Mouse (Mus musculus): ENCODE measurements around the gene Tas2r116. TPM values are rescaled to one million over a fixed set of nuclear protein-coding genes. Genes with fewer than 3 reads are reported as not detected.

The Tas2r116 gene
- not detected for total RNA-seq (2021)
- long read RNA-seq, experiment 1, result 0 reads
- long read RNA-seq, experiment 2, result 0 reads

GRCm38 (mm10) chr6:132855138-132855537, at the start of gene Tas2r116:
Tas2r116 (plus strand) TSS chr6:132855438.
- Histone ChIP-seq H3K27ac (no peak within 1 kb of the TSS), H3K4me3 (no peak within 1 kb of the TSS)
- intact Hi-C loops (cut with DNase I), result no loop called here
- no peak for TF ChIP-seq CTCF (IDR thresholded peaks at IDR 0.05)
- DNase-seq (ENCODE audit: extremely low spot score in 1 of 2, low spot score in 2 of 2), result no peak

GRCm38 (mm10) chr6:132846842-132847241, 8.4 kb upstream of the Tas2r116 start, which contains the start of gene Tas2r123:
Tas2r123 (plus strand) TSS chr6:132847142.
- intact Hi-C loops (cut with DNase I), result no loop called here
- no peak within 1 kb of the TSS for H3K27ac ChIP-seq
- TF ChIP-seq CTCF (IDR thresholded peaks at IDR 0.05), result no peak

GRCm38 (mm10) chr6:132867708-132868107, 12.5 kb downstream of the Tas2r116 start, which contains the start of gene Tas2r110:
Tas2r110 (plus strand) TSS chr6:132868008.
- H3K4me3 ChIP-seq, result no peak within 1 kb of the TSS
- intact Hi-C loops (cut with DNase I), result no loop called here
- DNase-seq (ENCODE audit: extremely low spot score in 1 of 2, low spot score in 2 of 2), result no peak
- no peak for TF ChIP-seq CTCF (IDR thresholded peaks at IDR 0.05)
- H3K27ac ChIP-seq, result no peak within 1 kb of the TSS

More at GRCm38 (mm10) chr6:132846842-132847241, 8.4 kb upstream of the Tas2r116 start, which contains the start of gene Tas2r123:
- H3K4me3 ChIP-seq, result no peak within 1 kb of the TSS
- no peak for DNase-seq (ENCODE audit: extremely low spot score in 1 of 2, low spot score in 2 of 2)

GRCm38 (mm10) chr6:132892711-132893110, 37.5 kb downstream of the Tas2r116 start, which contains the start of gene Tas2r113:
Tas2r113 (plus strand) TSS chr6:132893011.
- Histone ChIP-seq H3K4me3 (no peak within 1 kb of the TSS), H3K27ac (no peak within 1 kb of the TSS)
- TF ChIP-seq CTCF (IDR thresholded peaks at IDR 0.05), result no peak
- intact Hi-C loops (cut with DNase I), result no loop called here
- no peak for DNase-seq (ENCODE audit: extremely low spot score in 1 of 2, low spot score in 2 of 2)

Other genes with a start within 250 kb of the Tas2r116 start
- gene A630073D07Rik, start 203.9 kb upstream of the Tas2r116 start, total RNA-seq (2021), result not detected
- not detected for gene Tas2r120, start 198.5 kb upstream of the Tas2r116 start, total RNA-seq (2021)
- gene Tas2r121, start 154.4 kb upstream of the Tas2r116 start, total RNA-seq (2021), result not detected
- gene Tas2r122, start 143.5 kb upstream of the Tas2r116 start, total RNA-seq (2021), result not detected
- not detected for gene Tas2r115, start 117.4 kb upstream of the Tas2r116 start, total RNA-seq (2021)
- not detected for gene Tas2r124, start 100.7 kb upstream of the Tas2r116 start, total RNA-seq (2021)
- gene Tas2r102, start 93.3 kb upstream of the Tas2r116 start, total RNA-seq (2021), result not detected
- not detected for gene Tas2r136, start 77.3 kb upstream of the Tas2r116 start, total RNA-seq (2021)
- gene Tas2r117, start 52.6 kb upstream of the Tas2r116 start, total RNA-seq (2021), result not detected
- gene Tas2r123, start 8.3 kb upstream of the Tas2r116 start, total RNA-seq (2021), result not detected
- not detected for gene Tas2r110, start 12.6 kb downstream of the Tas2r116 start, total RNA-seq (2021)
- gene Tas2r113, start 37.6 kb downstream of the Tas2r116 start, total RNA-seq (2021), result not detected
- not detected for gene Tas2r125, start 54.2 kb downstream of the Tas2r116 start, total RNA-seq (2021)
- gene Tas2r129, start 95.7 kb downstream of the Tas2r116 start, total RNA-seq (2021), result not detected
- not detected for gene Tas2r131, start 102.5 kb downstream of the Tas2r116 start, total RNA-seq (2021)
- gene Tas2r109, start 125.5 kb downstream of the Tas2r116 start, total RNA-seq (2021), result not detected
- gene Tas2r103, start 181.7 kb downstream of the Tas2r116 start, total RNA-seq (2021), result not detected
- not detected for gene Tas2r140, start 200.4 kb downstream of the Tas2r116 start, total RNA-seq (2021)
- 100 to 1,000 TPM in 1 of 2 experiments, 10 to 100 TPM in 1; 99.0 to 107 TPM for gene Smim10l1, start 249.5 kb downstream of the Tas2r116 start, total RNA-seq (2021)

All from left cerebral cortex, adult 2 months (tissue).